Mouse (Mus musculus) retina, postnatal 7 days (tissue): Measurements from ENCODE around the gene Adprm.
A peak's percentile ranks its signal among the peaks of the same experiment; 100 is the strongest.
"Not testable (repeated sequence)": the region's sequence is repeated elsewhere in the genome, so short reads cannot be mapped to it uniquely, and the experiment has no call there.

Experiments
- DNase-seq: peaks from one replicate; pipeline ENCODE4 v3.0.0-alpha.2; 2012; ENCODE audit warnings: low read depth, low spot score

Adprm gene

GRCm38 (mm10) chr11:67023191-67023590 is 29.2 kb downstream of the Adprm start:
- not testable (repeated sequence) for DNase-seq

DNA sequence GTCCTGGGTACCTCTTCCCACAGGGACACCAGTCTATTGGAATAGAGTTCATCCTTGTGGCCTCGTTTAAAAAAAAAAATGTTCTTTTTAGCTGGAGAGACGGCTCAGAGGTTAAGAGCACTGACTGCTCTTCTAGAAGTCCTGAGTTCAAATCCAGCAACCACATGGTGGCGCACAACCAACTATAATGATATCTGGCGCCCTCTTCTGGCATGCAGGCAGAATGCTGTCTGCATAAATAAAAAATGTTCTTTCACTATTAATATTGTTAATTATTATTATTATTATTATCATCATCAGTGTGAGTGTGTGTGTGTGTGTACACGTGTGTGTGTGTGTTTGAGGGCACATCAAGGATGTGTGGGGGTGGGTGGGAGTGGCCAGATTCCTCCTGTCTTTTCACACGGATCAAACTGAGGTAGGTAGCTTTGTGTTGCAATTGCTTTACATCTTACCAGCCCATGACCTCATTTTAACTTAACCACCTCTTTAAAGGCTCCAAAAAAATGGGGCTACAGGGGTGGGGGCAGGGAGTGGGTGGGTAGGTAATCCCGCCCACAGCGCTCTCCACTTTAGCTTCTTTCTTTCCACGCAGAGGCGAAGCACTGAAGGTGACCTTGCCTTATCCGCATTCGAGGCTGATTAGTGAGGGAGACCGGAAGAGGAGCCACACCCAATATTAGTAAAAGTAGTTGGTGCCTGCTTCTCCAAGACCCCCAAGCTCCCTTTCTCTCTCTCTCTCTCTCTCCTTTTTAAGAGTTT is 29.9 kb downstream of the Adprm start:
- DNase-seq = no peak

DNA sequence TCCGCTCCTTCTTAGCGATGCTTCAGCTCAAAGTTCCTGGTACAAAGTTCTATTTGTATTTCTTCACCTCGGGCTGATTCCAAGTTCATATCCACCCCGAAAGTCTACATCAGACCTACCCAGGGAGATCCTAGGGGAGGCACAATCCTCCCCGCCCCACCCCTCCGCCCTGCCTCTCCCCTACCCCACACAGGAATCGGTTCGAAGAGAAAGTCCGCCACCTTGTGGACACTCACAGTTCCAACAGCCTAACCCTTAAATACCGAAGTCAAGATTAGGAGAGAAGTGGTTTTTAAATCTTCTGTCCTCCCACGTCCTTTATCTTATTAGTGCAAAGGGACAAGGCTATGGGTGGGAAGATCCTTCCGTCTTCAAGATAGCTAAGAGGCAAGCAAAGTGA is 31.4 kb downstream of the Adprm start:
- DNase-seq = peak; percentile 53

DNA sequence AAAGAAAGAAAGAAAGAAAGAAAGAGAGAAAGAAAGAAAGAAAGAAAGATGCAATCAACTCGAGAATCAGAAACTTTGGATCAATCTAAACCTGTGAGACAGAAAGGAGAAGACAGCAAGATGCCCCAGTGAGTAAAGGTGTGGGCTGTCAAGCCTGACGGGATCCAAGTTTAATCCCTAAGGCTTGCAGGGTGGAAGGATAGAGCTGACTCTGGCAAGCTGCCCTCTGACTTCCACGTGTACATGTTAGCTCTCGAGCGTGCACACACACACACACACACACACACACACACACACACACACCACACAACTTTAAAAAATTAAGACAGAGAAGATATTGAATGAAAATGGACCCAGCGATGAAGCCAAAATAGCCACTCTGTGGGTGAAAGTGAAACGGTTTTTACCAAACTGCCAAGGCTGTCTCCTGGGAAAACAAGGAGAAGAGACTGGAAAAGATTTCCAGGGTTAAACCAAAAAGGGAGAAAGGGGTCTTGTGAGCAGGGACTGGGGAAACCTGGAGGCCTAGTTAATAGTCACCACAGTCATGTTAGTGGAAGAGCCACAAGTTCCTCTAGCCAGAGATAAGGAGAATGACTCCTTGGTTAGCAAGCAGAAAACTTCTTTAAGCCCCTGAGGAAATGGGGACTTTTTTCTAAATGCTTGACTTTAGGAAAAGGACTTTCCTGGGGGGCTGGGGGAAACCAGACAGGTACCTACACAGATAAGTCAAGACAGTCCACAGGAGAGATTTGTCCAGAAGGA is 32.5 kb downstream of the Adprm start:
- DNase-seq = no peak

- DNase-seq = no peak
Measured at GRCm38 (mm10) chr11:67017801-67018591, 34.4 kb downstream of the Adprm start.

- no peak for DNase-seq
Measured at GRCm38 (mm10) chr11:67011635-67012034, 40.8 kb downstream of the Adprm start.

DNA sequence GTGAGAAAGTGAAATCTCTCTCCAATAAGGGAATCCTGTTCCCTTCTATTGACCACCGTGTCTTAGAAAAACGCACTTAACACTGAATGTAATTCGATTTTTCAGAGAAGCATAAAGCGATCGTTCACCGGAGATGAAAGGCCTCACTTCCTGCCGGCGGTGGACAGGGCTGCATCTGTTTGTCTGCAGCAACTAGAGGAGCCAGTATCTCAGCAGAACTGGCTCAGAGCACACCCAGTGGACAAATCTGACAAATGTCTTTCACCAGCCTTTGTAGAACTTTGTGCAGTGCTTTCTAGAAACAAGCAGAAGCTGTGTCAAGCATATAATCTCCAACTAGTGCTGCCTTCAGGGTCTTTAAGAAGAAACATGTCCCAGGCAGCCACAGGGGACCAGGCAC is 42.0 kb downstream of the Adprm start:
- DNase-seq = no peak

GRCm38 (mm10) chr11:67008528-67008927 is 43.9 kb downstream of the Adprm start:
- no peak for DNase-seq

DNA sequence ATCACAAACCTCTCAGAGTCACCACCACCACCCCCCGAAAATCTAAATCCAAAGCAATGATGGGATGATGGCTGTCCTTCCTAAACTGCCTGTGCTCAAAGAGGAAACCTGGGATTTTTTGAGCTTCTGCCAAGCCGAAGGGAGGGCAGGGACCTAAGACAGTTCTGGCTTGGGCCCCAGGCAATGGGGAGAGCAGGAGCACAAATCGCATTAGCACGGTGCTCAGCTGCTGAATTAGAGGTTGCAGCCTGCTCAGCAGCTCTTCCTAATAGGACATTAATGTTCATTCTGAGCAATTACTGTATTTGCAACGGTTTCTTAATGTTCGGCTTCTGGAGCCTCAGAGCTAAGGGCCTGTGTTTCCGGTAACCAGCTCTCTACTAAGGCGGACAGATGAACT is 44.4 kb downstream of the Adprm start:
- no peak for DNase-seq

DNA sequence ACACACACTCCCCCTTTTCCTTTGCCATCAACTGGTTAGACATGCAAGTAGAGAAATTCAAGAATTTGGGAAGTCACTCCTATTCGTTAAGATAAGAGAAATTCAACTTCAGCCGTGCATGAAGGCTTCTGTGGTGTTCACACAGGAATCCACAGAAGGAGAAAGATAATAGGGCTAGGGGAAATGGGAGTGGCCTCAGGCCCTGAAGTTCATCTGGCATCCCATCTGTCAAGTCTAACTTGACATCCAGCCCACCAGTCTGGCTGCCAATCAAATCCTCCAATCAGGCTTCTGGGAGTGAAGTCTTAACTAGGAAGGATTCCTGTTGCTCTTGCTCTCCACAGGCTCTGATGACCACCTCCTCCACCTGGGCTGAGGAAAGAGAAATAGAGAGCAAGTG is 49.5 kb downstream of the Adprm start:
- DNase-seq = no peak

GRCm38 (mm10) chr11:67001717-67002116 is 50.7 kb downstream of the Adprm start:
- no peak for DNase-seq

GRCm38 (mm10) chr11:67000671-67001070 is 51.7 kb downstream of the Adprm start:
- DNase-seq = no peak

DNA sequence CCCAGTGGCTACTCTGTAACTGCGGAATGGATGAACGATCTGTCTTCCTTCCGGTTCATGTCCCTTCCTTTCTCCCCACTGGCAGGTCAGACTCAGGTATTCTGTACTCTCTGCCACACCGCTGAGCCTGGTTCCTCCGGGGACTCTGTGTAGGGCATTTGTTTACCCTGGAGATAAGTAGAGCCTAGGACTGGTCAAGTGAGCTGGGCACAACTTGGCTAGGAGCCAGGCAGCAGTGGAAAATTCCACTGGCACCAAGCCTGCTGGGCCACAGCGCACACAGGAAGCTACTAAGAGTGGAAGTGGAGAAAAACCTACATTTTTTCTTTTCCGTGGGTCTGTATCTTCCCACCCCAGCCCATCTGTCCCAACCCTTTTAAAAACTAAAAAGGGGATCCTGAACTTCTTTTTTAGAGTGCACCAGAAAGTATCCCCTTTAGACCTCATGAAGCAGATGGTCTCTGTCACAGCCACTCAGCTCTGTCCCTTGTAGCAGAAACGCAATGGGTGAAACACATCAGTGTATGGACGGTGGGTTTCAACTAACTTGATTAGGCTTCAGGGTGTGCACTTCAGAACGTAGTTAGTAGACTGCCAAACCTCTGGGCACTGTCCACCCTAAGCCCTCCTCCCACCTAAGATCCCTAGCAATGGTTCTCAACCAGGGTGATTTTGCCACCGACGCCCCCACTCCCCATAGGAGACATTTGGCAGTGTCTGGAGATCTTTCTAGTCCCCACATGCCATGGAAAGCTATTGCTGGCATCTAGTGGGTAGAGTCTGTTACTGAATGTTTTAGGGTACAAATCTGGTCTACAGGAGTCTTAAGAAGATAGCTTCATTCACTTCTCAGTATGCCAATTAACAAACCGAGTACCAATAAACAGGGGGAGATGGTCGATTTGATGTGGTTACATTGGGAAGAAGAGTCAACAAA is 53.7 kb downstream of the Adprm start:
- no peak for DNase-seq

DNA sequence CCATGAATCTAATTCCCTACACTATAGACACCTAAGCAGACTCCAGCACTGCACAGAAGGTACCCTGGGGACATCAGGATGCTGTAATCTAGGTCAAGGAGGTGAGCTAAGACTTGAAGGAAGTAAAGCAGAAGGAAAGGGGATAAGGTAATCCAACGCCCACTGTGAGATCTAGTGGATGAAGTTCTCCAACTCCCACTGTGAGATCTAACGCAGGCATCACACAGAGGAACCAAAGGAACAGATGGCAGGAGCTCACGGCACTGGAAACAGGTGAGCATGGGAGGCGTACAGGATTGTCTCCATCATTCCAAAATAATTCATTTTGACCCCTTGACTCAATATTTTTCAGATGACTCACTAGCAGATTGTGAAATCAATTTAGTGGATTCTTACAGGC is 55.9 kb downstream of the Adprm start:
- DNase-seq = no peak

GRCm38 (mm10) chr11:66993674-66994073 is 58.7 kb downstream of the Adprm start:
- DNase-seq = no peak

DNA sequence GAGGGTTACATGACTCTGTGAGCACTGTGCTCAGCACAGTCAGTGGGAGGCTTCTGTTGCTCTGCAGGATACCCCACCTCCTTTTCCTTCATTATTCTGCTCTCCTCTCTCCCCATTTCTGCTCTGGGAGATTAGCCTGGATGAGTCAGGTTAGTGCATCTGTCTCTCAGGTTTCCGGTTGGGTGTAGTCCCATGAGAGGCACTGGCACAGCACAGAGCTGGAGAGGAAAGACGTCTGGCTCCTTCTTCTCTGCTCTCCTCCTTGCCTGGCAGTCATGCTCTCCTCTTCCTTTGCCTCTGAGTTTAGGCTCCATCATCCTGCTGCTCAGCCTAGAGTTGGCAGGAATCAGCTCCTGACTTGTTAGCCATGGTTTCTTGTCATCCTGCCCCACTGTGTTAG is 60.2 kb downstream of the Adprm start:
- no peak for DNase-seq
